In the genomic region with DNA sequence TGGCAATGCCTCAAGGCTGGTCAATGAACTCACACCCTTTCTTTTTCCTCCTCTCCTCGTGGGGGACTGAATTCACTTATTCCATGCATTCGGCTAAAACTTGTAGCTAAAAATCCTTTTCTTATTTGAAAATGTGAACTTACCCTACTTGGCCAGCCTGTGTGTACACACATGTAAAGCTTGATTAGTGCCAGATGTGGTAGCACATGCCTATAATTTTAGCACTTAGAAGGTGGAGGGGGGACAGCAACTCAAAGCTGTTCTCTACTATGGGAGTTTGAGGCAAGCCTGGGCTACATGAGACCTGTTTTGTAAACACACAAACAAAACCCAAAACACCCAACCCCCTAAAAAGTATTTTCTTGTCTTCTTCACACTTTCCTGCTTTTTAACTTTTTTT, we compare ENCODE assay signal across 14 mouse cellular contexts.
"Had no signal": no experiment of that assay in that cellular context is flagged by ENCODE, and none has a peak within 500 bp of the region (broad histone marks: within the 10 kb centered on the region; RNA-seq: fewer than 3 reads in every experiment).

No protein-coding gene starts in this region.

- H3K4me2 ChIP-seq: kidney, embryonic 15.5 days; limb, embryonic 12.5 days; midbrain, embryonic 12.5 days; neural tube, embryonic 13.5 days had no signal

- H3K27me3 ChIP-seq: kidney, embryonic 15.5 days; limb, embryonic 12.5 days; midbrain, embryonic 12.5 days; neural tube, embryonic 13.5 days had no signal

- DNase-seq: kidney, adult 2 months; kidney, postnatal 14 days; lung, adult 18-20 months; retina, postnatal 1 day; right cerebral cortex, postnatal 4 days; thymus, adult 2 months; thymus, postnatal 36 days had no signal

- H3K27ac ChIP-seq: kidney, embryonic 15.5 days; left cerebral cortex, adult 2 months; limb, embryonic 12.5 days; liver, embryonic 14.5 days; neural tube, embryonic 13.5 days had no signal

- H3K9me3 ChIP-seq: kidney, embryonic 15.5 days; limb, embryonic 12.5 days; midbrain, embryonic 12.5 days; neural tube, embryonic 13.5 days had no signal

- H3K9ac ChIP-seq: kidney, embryonic 15.5 days; limb, embryonic 12.5 days; liver, embryonic 14.5 days; midbrain, embryonic 12.5 days; neural tube, embryonic 13.5 days had no signal

- ATAC-seq: midbrain, embryonic 16.5 days had no signal

- H3K4me3 ChIP-seq: kidney, embryonic 15.5 days; left cerebral cortex, adult 2 months; limb, embryonic 12.5 days; midbrain, embryonic 12.5 days; neural tube, embryonic 13.5 days had no signal
